Mouse (Mus musculus): Measurements from ENCODE around the gene Tm9sf4.

GRCm38 (mm10) chr2:153147236-153147635 lies 13.9 kb upstream of the Tm9sf4 start:
- TF ChIP-seq CTCF (IDR thresholded peaks at IDR 0.05; ENCODE audit: low read depth): no peak
- TF ChIP-seq EP300 (IDR thresholded peaks at IDR 0.05; ENCODE audit: low read depth): no peak

All from heart, postnatal 0 days (tissue).